Mouse (Mus musculus): ENCODE results near the gene Sgf29. TPM values are rescaled to one million over a fixed set of nuclear protein-coding genes. Genes with fewer than 3 reads are reported as not detected.

Sgf29 gene
- polyA plus RNA-seq, 1 experiment = 45.5 TPM

DNA sequence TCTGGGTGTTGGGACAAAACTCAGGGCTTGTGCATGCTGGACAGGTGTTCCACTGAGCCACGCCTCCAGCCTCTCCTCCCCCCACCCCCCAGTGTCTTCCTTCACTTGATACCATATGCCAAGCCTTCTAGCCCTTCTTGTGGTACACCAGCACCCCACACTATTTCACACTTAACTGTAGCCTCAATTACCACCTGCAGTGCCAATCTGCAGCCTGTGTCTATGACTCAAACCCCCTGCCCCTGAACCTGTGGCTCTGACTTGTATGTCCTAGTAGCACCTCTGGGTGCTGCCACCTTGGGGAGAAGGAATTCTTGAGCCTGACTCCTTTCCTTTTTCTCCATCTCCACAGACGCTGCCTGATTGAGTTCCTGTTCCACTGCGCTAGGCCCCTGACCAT lies 62.8 kb downstream of the Sgf29 start:
- DNase-seq = no peak
- H3K27me3 ChIP-seq (ENCODE audit: control insufficient read depth, insufficient read depth, low read length) = no peaks in the 10 kb centered on the region
- TF ChIP-seq POLR2A (IDR thresholded peaks at IDR 0.05; ENCODE audit: borderline replicate concordance, insufficient read depth, low read length) (no peak), CTCF (IDR thresholded peaks at IDR 0.05; ENCODE audit: borderline replicate concordance, insufficient read depth, low read depth, low read length) (no peak)
- H3K4me1 ChIP-seq (ENCODE audit: control insufficient read depth, insufficient read depth, low read length) = no peaks in the 10 kb centered on the region
- WGBS = 78% methylated on average over 3 of the region's 3 CpGs
- no peak overlapping the region for H3K27ac ChIP-seq (ENCODE audit: insufficient read depth, low read length)
- no peak overlapping the region for H3K4me3 ChIP-seq (replicated peaks; ENCODE audit: insufficient read depth, low read depth, low read length)

DNA sequence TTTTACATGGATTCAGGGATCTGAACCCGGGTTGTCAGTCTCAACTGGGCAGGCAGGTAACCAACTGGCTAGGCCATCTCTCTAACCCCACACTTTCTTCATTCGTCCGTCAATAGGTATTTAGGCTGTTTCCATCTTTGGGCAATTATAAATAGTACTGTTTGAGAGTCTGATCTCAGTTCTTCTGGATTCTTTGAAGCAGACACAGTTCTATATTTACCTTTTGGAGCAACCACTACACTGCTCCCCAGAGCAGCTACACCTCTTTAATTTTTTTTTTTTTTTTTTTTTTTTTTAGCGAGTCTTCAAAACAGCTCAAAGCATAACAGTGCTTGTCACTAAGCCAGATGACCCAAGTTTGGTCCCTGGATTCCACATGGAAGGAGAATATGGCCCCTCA lies 66.6 kb downstream of the Sgf29 start:
- 82% methylated on average over 4 of the region's 4 CpGs for WGBS
- Histone ChIP-seq H3K27me3 (ENCODE audit: control insufficient read depth, insufficient read depth, low read length) (no peaks in the 10 kb centered on the region), H3K4me3 (replicated peaks; ENCODE audit: insufficient read depth, low read depth, low read length) (no peak overlapping the region), H3K4me1 (ENCODE audit: control insufficient read depth, insufficient read depth, low read length) (no peaks in the 10 kb centered on the region), H3K27ac (ENCODE audit: insufficient read depth, low read length) (no peak overlapping the region)
- no peak for DNase-seq
- TF ChIP-seq POLR2A (IDR thresholded peaks at IDR 0.05; ENCODE audit: borderline replicate concordance, insufficient read depth, low read length) (no peak), CTCF (IDR thresholded peaks at IDR 0.05; ENCODE audit: borderline replicate concordance, insufficient read depth, low read depth, low read length) (no peak)

DNA sequence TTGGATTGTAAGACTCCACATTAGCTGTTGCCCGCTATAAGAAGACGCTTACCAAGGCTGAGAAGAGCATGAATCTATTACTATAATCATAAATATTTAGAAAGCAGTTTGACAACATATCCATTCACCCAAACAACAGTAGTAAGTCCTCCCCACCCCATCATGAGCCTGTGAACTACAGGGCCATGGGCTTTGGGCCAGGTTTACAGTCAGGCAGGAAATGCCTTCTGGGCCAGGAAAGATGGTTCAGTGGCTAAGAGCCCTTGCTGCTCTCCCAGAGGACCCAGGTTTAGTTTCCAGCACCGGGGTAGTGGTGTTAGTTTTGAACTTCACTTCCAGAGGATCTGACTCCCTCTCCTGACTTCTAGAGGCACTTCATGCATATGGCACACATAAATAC lies 68.5 kb downstream of the Sgf29 start:
- no peak for TF ChIP-seq CTCF (IDR thresholded peaks at IDR 0.05; ENCODE audit: borderline replicate concordance, insufficient read depth, low read depth, low read length)
- TF ChIP-seq POLR2A (IDR thresholded peaks at IDR 0.05; ENCODE audit: borderline replicate concordance, insufficient read depth, low read length) = no peak
- no peak overlapping the region for H3K27ac ChIP-seq (ENCODE audit: insufficient read depth, low read length)
- no peak overlapping the region for H3K4me3 ChIP-seq (replicated peaks; ENCODE audit: insufficient read depth, low read depth, low read length)
- WGBS = 75% methylated on average over 3 of the region's 3 CpGs
- DNase-seq = no peak
- H3K4me1 ChIP-seq (ENCODE audit: control insufficient read depth, insufficient read depth, low read length) = no peaks in the 10 kb centered on the region
- H3K27me3 ChIP-seq (ENCODE audit: control insufficient read depth, insufficient read depth, low read length) = no peaks in the 10 kb centered on the region

DNA sequence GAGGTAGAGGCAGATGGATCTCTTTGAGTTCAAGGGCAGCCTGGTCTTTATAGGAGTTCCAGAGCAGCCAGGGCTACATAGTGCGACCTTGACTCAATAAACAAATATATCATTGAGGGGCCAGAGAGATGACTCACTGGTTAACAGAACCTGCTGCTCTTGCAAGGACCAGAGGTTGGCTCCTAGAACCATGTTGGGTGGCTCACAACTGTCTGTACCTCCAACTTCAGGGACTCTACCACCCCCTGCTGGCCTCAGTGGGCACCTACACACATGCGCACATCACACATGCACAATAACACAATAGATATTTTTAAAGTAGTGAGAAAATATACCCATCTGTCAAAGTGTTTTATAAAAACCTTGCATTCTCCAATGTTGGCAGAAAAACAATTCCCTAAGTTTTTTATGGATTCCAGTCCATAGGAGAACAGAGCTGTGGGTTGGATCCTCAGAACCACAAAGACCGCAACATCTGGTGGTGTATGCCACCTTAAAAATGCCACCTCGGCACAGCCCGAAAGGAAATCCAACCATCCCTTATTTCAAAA lies 69.8 kb downstream of the Sgf29 start:
- 94% methylated on average over 5 of the region's 5 CpGs for WGBS
- no peak for DNase-seq
- Histone ChIP-seq H3K27ac (ENCODE audit: insufficient read depth, low read length) (no peak overlapping the region), H3K4me1 (ENCODE audit: control insufficient read depth, insufficient read depth, low read length) (no peaks in the 10 kb centered on the region), H3K27me3 (ENCODE audit: control insufficient read depth, insufficient read depth, low read length) (no peaks in the 10 kb centered on the region), H3K4me3 (replicated peaks; ENCODE audit: insufficient read depth, low read depth, low read length) (no peak overlapping the region)
- TF ChIP-seq POLR2A (IDR thresholded peaks at IDR 0.05; ENCODE audit: borderline replicate concordance, insufficient read depth, low read length) = no peak
- no peak for TF ChIP-seq CTCF (IDR thresholded peaks at IDR 0.05; ENCODE audit: borderline replicate concordance, insufficient read depth, low read depth, low read length)

DNA sequence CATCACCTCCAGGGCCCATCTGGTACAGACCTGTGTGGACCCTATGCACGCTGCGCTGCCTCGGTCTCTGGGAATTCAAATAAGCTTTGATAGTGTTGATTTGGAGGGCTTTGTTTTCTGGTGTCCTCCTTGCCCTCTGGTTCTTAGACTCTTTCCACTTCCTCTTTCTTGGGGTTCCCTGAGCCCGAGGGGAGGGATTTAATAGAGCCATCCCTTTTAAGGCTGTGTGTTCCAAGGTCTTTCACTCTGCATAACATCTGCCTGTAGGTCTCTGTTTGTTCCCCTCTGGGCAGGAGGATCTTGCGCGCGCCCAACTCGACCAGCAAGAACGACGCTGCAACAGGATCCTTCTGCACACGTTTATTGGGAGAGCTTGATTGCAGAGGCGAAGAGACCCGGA lies 72.5 kb downstream of the Sgf29 start:
- H3K4me3 ChIP-seq (replicated peaks; ENCODE audit: insufficient read depth, low read depth, low read length) = no peak overlapping the region
- no peak overlapping the region for H3K27ac ChIP-seq (ENCODE audit: insufficient read depth, low read length)
- no peak for DNase-seq
- no peak for TF ChIP-seq POLR2A (IDR thresholded peaks at IDR 0.05; ENCODE audit: borderline replicate concordance, insufficient read depth, low read length)
- TF ChIP-seq CTCF (IDR thresholded peaks at IDR 0.05; ENCODE audit: borderline replicate concordance, insufficient read depth, low read depth, low read length) = no peak
- H3K4me1 ChIP-seq (ENCODE audit: control insufficient read depth, insufficient read depth, low read length) = no peaks in the 10 kb centered on the region
- 92% methylated on average over 13 of the region's 13 CpGs for WGBS
- H3K27me3 ChIP-seq (ENCODE audit: control insufficient read depth, insufficient read depth, low read length) = no peaks in the 10 kb centered on the region

Other genes starting within 250 kb of the Sgf29 start
- 0.21 and 0.23 TPM in 2 replicates for gene Cd19, start 234.4 kb upstream of the Sgf29 start, polyA plus RNA-seq (2012; rRNA removed)
- 22.2 and 24.0 TPM in 2 replicates for gene Rabep2, start 220.6 kb upstream of the Sgf29 start, polyA plus RNA-seq (2012; rRNA removed)
- 0.38 and 0.46 TPM in 2 replicates for gene Atp2a1, start 186.2 kb upstream of the Sgf29 start, polyA plus RNA-seq (2012; rRNA removed)
- gene Sh2b1, start 173.9 kb upstream of the Sgf29 start, polyA plus RNA-seq (2012; rRNA removed) = 69.0 and 69.5 TPM in 2 replicates
- gene Tufm, start 161.9 kb upstream of the Sgf29 start, polyA plus RNA-seq (2012; rRNA removed) = 123 and 124 TPM in 2 replicates
- 139 and 154 TPM in 2 replicates for gene Atxn2l, start 145.9 kb upstream of the Sgf29 start, polyA plus RNA-seq (2012; rRNA removed)
- gene Eif3c, start 82.9 kb upstream of the Sgf29 start, polyA plus RNA-seq (2012; rRNA removed) = 115 and 116 TPM in 2 replicates
- 0.87 and 0.98 TPM in 2 replicates for gene Apobr, start 64.4 kb upstream of the Sgf29 start, polyA plus RNA-seq (2012; rRNA removed)
- gene Cln3, start 63.5 kb upstream of the Sgf29 start, polyA plus RNA-seq (2012; rRNA removed) = 38.1 and 44.2 TPM in 2 replicates
- gene Il27, start 54.4 kb upstream of the Sgf29 start, polyA plus RNA-seq (2012; rRNA removed) = not detected in 2 replicates
- 9.3 and 10.6 TPM in 2 replicates for gene Nupr1, start 18.4 kb upstream of the Sgf29 start, polyA plus RNA-seq (2012; rRNA removed)
- gene Sult1a1, start 27.1 kb downstream of the Sgf29 start, polyA plus RNA-seq (2012; rRNA removed) = 6.4 and 10.6 TPM in 2 replicates
- 51.0 and 61.6 TPM in 2 replicates for gene Bola2, start 46.1 kb downstream of the Sgf29 start, polyA plus RNA-seq (2012; rRNA removed)
- 39.6 and 40.3 TPM in 2 replicates for gene Slx1b, start 46.5 kb downstream of the Sgf29 start, polyA plus RNA-seq (2012; rRNA removed)
- gene Coro1a, start 58.5 kb downstream of the Sgf29 start, polyA plus RNA-seq (2012; rRNA removed) = 110 and 126 TPM in 2 replicates
- 212 and 229 TPM in 2 replicates for gene Mapk3, start 110.3 kb downstream of the Sgf29 start, polyA plus RNA-seq (2012; rRNA removed)
- gene Gdpd3, start 117.0 kb downstream of the Sgf29 start, polyA plus RNA-seq (2012; rRNA removed) = 6.0 and 8.0 TPM in 2 replicates
- 628 and 636 TPM in 2 replicates for gene Ypel3, start 127.6 kb downstream of the Sgf29 start, polyA plus RNA-seq (2012; rRNA removed)
- gene Tbx6, start 132.2 kb downstream of the Sgf29 start, polyA plus RNA-seq (2012; rRNA removed) = 2.2 TPM in 2 replicates
- gene Ppp4c, start 143.2 kb downstream of the Sgf29 start, polyA plus RNA-seq (2012; rRNA removed) = 110 and 119 TPM in 2 replicates
- gene Fam57b, start 148.4 kb downstream of the Sgf29 start, polyA plus RNA-seq (2012; rRNA removed) = 193 and 196 TPM in 2 replicates
- gene 4930451I11Rik, start 182.3 kb downstream of the Sgf29 start, polyA plus RNA-seq (2012; rRNA removed) = not detected in 2 replicates
- 9.7 and 12.1 TPM in 2 replicates for gene Doc2a, start 198.1 kb downstream of the Sgf29 start, polyA plus RNA-seq (2012; rRNA removed)
- 60.9 and 63.1 TPM in 2 replicates for gene Hirip3, start 212.7 kb downstream of the Sgf29 start, polyA plus RNA-seq (2012; rRNA removed)
- gene Ino80e, start 213.1 kb downstream of the Sgf29 start, polyA plus RNA-seq (2012; rRNA removed) = 67.3 and 67.6 TPM in 2 replicates
- gene Taok2, start 235.4 kb downstream of the Sgf29 start, polyA plus RNA-seq (2012; rRNA removed) = 107 and 108 TPM in 2 replicates